Mouse (Mus musculus) ES-E14 (cell line): ENCODE data around the gene Marveld1. TPM values are rescaled to one million over a fixed set of nuclear protein-coding genes. Genes with fewer than 3 reads are reported as not detected.

Experiments
- DNase-seq: peaks from one replicate; pipeline ENCODE4 v3.0.0-alpha.2; 2013; ENCODE audit warnings: low read depth, low spot score
- H3K27ac ChIP-seq: 2 replicates; pipeline ENCODE4 v1.5.1; 2012; ENCODE audit warnings: low read depth, mild to moderate bottlenecking, low read length, moderate library complexity, mixed read lengths; ENCODE audit not compliant: poor library complexity, insufficient read depth, severe bottlenecking
- H3K36me3 ChIP-seq: 2 replicates; pipeline ENCODE4 v1.6.1; 2012; ENCODE audit warnings: mild to moderate bottlenecking, low read length, moderate library complexity, mixed read lengths; ENCODE audit not compliant: control insufficient read depth, poor library complexity, insufficient read depth, severe bottlenecking
- H3K4me1 ChIP-seq, 2 experiments: fragments of 150-350 bp in 1 of 2; sonication (generic) in 1 of 2; 2 replicates each; pipeline ENCODE4 v1.6.1; 2012; ENCODE audit warnings: low read length in 2 of 2, mild to moderate bottlenecking in 1 of 2, mixed read lengths in 1 of 2; ENCODE audit not compliant: control insufficient read depth in 2 of 2, insufficient read depth in 2 of 2, poor library complexity in 1 of 2
- H3K4me3 ChIP-seq, 2 experiments: fragments of 150-350 bp in 1 of 2; sonication (generic) in 1 of 2; 2 replicates each; pipeline ENCODE4 v1.5.1; 2012; ENCODE audit warnings: low read length in 2 of 2, low read depth in 1 of 2, mild to moderate bottlenecking in 1 of 2, mixed read lengths in 1 of 2; ENCODE audit not compliant: insufficient read depth in 1 of 2, poor library complexity in 1 of 2, severe bottlenecking in 1 of 2
- H3K9ac ChIP-seq: 2 replicates; pipeline ENCODE4 v1.6.1; 2012; ENCODE audit warnings: low read depth, mild to moderate bottlenecking, low read length, mixed read lengths; ENCODE audit not compliant: poor library complexity, insufficient read depth, severe bottlenecking
- H3K9me3 ChIP-seq: fragments of 150-350 bp; sonication (generic); 2 replicates; pipeline ENCODE4 v1.6.1; 2012; ENCODE audit warnings: low read depth, mild to moderate bottlenecking, low read length; ENCODE audit not compliant: control insufficient read depth, insufficient read depth
- CHD2 ChIP-seq: IDR thresholded peaks from 2 replicates; pipeline ENCODE4 v1.6.1; 2014; ENCODE audit warnings: mild to moderate bottlenecking, low read depth, low read length, inconsistent platforms
- HCFC1 ChIP-seq: IDR thresholded peaks from 2 replicates; pipeline ENCODE4 v1.6.1; 2012; ENCODE audit warnings: low read length, inconsistent platforms, borderline replicate concordance; ENCODE audit not compliant: insufficient read depth
- MAFK ChIP-seq: IDR thresholded peaks from 2 replicates; pipeline ENCODE4 v1.6.1; 2014; ENCODE audit warnings: mild to moderate bottlenecking, low read depth, low read length, inconsistent platforms; ENCODE audit not compliant: insufficient read depth
- ZC3H11A ChIP-seq: IDR thresholded peaks from 2 replicates; pipeline ENCODE4 v1.6.1; 2012; ENCODE audit warnings: low read depth, mild to moderate bottlenecking, inconsistent platforms, low read length, borderline replicate concordance
- ZNF384 ChIP-seq: IDR thresholded peaks from 2 replicates; pipeline ENCODE4 v1.6.1; 2012; ENCODE audit warnings: low read depth, low read length, inconsistent platforms
- in situ Hi-C, 2 experiments: fragments of 600-800 bp; cut with MboI; formaldehyde crosslinking; loops; one replicate each; pipeline ENCODE4 v1.15.1; 2025; ENCODE audit warnings: low sequenced_read_pairs in 2 of 2, inconsistent platforms in 1 of 2; ENCODE audit not compliant: unreplicated experiment in 2 of 2
- total RNA-seq: library from RNA; depleted of rRNA; stranded (reverse); fragments of 300-350 nt; gene quantifications from 2 replicates; pipeline ENCODE4 v1.2.3, GENCODE M21; 2012

Gene Marveld1
- total RNA-seq, 1 experiment, result 39.8 TPM

DNA sequence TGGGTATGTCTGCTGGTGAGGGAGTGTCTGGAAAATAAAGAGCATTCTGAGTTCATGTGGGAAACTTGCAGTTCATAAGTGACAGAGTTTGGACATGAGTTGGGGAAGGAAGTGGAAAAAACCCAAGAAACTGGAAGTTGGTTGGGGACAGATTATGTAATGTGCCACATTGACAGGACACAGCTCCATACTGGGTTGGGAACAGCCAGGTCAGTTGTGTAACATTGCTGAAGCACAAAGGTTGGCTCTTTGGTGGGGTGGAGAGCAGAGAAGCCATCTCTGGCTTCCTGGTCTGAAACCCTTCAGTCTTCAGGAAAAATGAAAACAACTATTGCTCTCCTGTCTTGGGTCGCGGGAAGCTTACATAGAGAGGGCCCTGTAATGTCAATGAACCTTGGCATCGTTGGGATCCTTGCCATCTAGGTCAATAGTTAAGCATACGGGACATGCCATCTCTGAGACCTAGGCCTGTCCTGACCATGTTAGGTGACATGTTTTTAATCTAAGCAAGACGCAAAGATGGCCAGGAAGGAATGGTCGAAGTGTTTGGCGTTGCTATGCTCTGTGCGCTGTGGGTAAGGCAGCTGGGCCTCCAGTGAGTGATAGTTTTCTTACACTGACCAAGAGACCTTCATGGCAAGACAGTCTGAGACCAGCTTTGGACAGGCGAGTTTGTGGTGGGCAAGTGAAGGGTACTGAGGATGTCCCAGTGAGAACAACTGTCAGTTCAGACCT is 757 bp upstream of the Marveld1 start:
- H3K9ac ChIP-seq, result peak overlapping the region; percentile 79; the same call in 1 of the 2 replicates
- H3K4me3 ChIP-seq, result peak overlapping the region in 1 of 2 experiments; percentile 92; a peak in 1 of 4 replicates
- in situ Hi-C loops, result no loop called here
- no peak overlapping the region for H3K27ac ChIP-seq
- no peak for TF ChIP-seq MAFK
- DNase-seq, result no peak
- H3K4me1 ChIP-seq, result peaks cover 8 to 17% of the 10 kb centered on the region in 2 experiments
- H3K36me3 ChIP-seq, result peaks cover 6% of the 10 kb centered on the region; the same call in 1 of the 2 replicates
- H3K9me3 ChIP-seq, result no peaks in the 10 kb centered on the region

DNA sequence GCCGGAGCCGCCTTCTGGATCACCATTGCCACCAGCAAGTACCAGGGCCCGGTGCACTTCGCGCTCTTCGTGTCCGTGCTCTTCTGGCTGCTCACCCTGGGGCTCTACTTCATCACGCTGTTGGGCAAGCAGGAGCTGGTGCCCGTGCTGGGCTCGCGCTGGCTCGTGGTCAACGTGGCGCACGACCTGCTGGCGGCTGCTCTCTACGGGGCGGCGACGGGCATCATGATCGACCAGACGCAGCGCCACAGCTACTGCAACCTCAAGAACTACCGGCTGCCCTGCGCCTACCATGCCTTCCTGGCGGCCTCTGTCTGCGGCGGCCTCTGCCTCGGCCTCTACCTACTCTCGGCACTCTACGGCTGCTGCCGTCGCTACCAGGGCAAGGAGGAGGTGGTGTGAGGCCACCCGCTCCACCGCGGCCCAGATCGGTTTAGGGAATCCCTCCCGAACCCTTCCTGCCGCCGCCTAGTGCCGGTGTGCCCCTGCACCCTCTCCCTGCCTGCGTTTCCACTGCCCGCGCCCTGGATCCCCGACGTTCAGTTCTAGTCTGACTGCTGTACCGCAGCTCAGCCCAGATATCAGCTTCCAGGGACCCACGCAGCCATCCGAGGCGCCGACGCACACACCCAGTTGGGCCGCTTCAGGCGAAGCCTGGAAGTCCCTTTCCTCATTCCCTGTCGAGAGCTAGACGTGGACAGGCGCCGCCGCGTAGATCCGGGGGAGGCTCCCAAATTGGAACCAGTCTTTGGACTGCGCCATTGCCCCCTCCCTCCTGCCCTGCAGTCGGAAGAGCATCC is 769 bp downstream of the Marveld1 start:
- Histone ChIP-seq H3K9ac (peak overlapping the region; percentile 79), H3K36me3 (peaks cover 6% of the 10 kb centered on the region; the same call in 1 of the 2 replicates), H3K4me3 (peak overlapping the region; percentile 86 to 92), H3K9me3 (no peaks in the 10 kb centered on the region), H3K4me1 (peaks cover 7 to 22% of the 10 kb centered on the region in 2 experiments), H3K27ac (peak overlapping the region; percentile 2)
- in situ Hi-C loops, result no loop called here
- TF ChIP-seq ZC3H11A (no peak), ZNF384 (no peak), MAFK (no peak), CHD2 (no peak), HCFC1 (no peak)
- DNase-seq, result no peak

DNA sequence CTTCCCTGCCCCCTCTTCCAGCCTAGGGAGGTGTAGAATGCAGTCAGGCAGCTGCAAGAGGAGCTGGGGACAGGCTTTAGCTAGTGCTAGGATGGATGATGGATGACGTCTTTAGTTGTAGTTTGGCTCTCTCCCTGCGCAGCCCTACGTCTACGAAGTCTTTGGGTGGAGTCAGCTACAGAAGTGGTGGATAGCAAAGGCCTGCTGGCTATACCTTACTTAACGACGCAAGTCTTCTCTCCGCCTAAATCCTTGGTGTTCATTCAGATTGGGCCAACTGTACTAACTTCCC is 1.3 kb downstream of the Marveld1 start:
- TF ChIP-seq CHD2 (no peak), ZNF384 (no peak), ZC3H11A (no peak), MAFK (no peak)
- DNase-seq, result no peak
- in situ Hi-C loops, result no loop called here
- Histone ChIP-seq H3K4me3 (peak overlapping the region; percentile 86 to 92), H3K9me3 (no peaks in the 10 kb centered on the region), H3K36me3 (peaks cover 6% of the 10 kb centered on the region; the same call in 1 of the 2 replicates), H3K27ac (no peak overlapping the region), H3K9ac (peak overlapping the region; percentile 79), H3K4me1 (peaks cover 7 to 25% of the 10 kb centered on the region in 2 experiments)

DNA sequence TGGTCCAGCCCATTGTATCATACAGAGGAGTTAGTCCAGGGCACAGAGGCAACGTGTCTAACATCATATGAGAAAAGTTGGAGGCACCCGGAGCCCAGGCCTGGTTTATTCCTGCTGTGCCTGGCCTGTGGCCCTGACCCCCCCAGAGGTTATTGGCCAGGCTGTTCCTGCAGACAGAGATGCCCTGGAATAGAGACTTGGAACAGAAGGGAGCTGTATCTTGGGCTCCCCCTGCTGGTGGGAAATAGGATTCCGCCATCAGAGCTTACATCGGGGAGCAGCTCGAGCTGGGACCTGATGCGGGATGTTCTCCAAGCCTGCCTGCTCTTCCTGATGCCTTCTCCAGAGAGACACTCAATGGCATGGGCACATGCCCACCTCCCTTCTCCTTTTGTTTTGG is 4.8 kb downstream of the Marveld1 start:
- no peaks in the 10 kb centered on the region for H3K9me3 ChIP-seq
- H3K4me1 ChIP-seq, result peaks cover 7 to 25% of the 10 kb centered on the region in 2 experiments; a peak in 3 of 4 replicates
- peak; percentile 84 for DNase-seq
- H3K27ac ChIP-seq, result no peak overlapping the region
- in situ Hi-C loops, result no loop called here
- peaks cover 6% of the 10 kb centered on the region; the same call in 1 of the 2 replicates for H3K36me3 ChIP-seq
- TF ChIP-seq ZNF384 (no peak), ZC3H11A (0 out of 2 replicates have a peak, but pooled peaks have one; percentile 22)
- no peak overlapping the region for H3K4me3 ChIP-seq
- H3K9ac ChIP-seq, result no peak overlapping the region
